ENCODE assay signal across 18 mouse cellular contexts in genomic region chr8:48688706-48689105, GRCm38 (mm10).
A peak's percentile ranks its signal among the peaks of the same experiment; 100 is the strongest.
DNase-seq lines count a peak whose midpoint lies in the region; ATAC-seq and TF ChIP-seq lines count a peak whose summit lies in the region.
"Had no signal": no experiment of that assay in that cellular context is flagged by ENCODE, and none has a peak within 500 bp of the region (broad histone marks: within the 10 kb centered on the region; RNA-seq: fewer than 3 reads in every experiment).

No protein-coding gene starts in this region.

- no peak for TF ChIP-seq CTCF in liver, postnatal 0 days (IDR thresholded peaks at IDR 0.05; ENCODE audit: low read depth)

- H3K27me3 ChIP-seq in liver, postnatal 0 days (ENCODE audit: insufficient read depth, low read length) = no peaks in the 10 kb centered on the region
- no peaks in the 10 kb centered on the region for H3K27me3 ChIP-seq in liver, embryonic 12.5 days (replicated peaks)
- H3K27me3 ChIP-seq in intestine, embryonic 15.5 days (replicated peaks) = no peaks in the 10 kb centered on the region
- H3K27me3 ChIP-seq: CH12.LX; embryonic facial prominence, embryonic 12.5 days; forebrain, embryonic 13.5 days; heart, embryonic 15.5 days had no signal

- intact Hi-C loops in heart, postnatal 36 days (cut with DNase I) = no loop called here

- no peak overlapping the region for H3K9ac ChIP-seq in liver, postnatal 0 days (replicated peaks)
- no peak overlapping the region for H3K9ac ChIP-seq in liver, embryonic 12.5 days
- H3K9ac ChIP-seq in intestine, embryonic 15.5 days = no peak overlapping the region
- H3K9ac ChIP-seq: embryonic facial prominence, embryonic 12.5 days; forebrain, embryonic 13.5 days; forebrain, postnatal 0 days; heart, embryonic 15.5 days; hindbrain, embryonic 14.5 days had no signal

- H3K4me2 ChIP-seq in liver, postnatal 0 days (ENCODE audit: low read depth, low read length) = no peak overlapping the region; the same call in 1 of the 2 replicates
- no peak overlapping the region for H3K4me2 ChIP-seq in liver, embryonic 12.5 days
- no peak overlapping the region for H3K4me2 ChIP-seq in intestine, embryonic 15.5 days (replicated peaks)
- H3K4me2 ChIP-seq: embryonic facial prominence, embryonic 12.5 days; forebrain, embryonic 13.5 days; heart, embryonic 11.5 days; heart, embryonic 15.5 days; hindbrain, embryonic 14.5 days had no signal

- no peak for TF ChIP-seq EP300 in liver, postnatal 0 days (IDR thresholded peaks at IDR 0.05; ENCODE audit: low read depth)

- no peak; the same call in 1 of the 2 replicates for ATAC-seq in liver, postnatal 0 days
- ATAC-seq in liver, embryonic 12.5 days = no peak
- ATAC-seq in intestine, embryonic 15.5 days = peak; percentile 58
- ATAC-seq: forebrain, embryonic 13.5 days; forebrain, postnatal 0 days had no signal

- H3K27ac ChIP-seq in liver, postnatal 0 days (ENCODE audit: low read depth) = peak overlapping the region; percentile 49
- no peak overlapping the region for H3K27ac ChIP-seq in liver, embryonic 12.5 days
- no peak overlapping the region; the same call in 1 of the 2 replicates for H3K27ac ChIP-seq in intestine, embryonic 15.5 days
- H3K27ac ChIP-seq: embryonic facial prominence, embryonic 12.5 days; forebrain, embryonic 13.5 days; heart, embryonic 15.5 days; hindbrain, embryonic 10.5 days; hindbrain, embryonic 14.5 days had no signal

- no peaks in the 10 kb centered on the region; the same call in 1 of the 2 replicates for H3K4me1 ChIP-seq in liver, postnatal 0 days (ENCODE audit: insufficient read depth)
- no peaks in the 10 kb centered on the region for H3K4me1 ChIP-seq in liver, embryonic 12.5 days
- H3K4me1 ChIP-seq in intestine, embryonic 15.5 days (replicated peaks) = peaks cover 9% of the 10 kb centered on the region; the same call in 1 of the 2 replicates

- H3K4me3 ChIP-seq in liver, postnatal 0 days (ENCODE audit: low read depth, low read length) = no peak overlapping the region
- H3K4me3 ChIP-seq in liver, embryonic 12.5 days = no peak overlapping the region
- no peak overlapping the region for H3K4me3 ChIP-seq in intestine, embryonic 15.5 days (replicated peaks)
- H3K4me3 ChIP-seq: embryonic facial prominence, embryonic 12.5 days; forebrain, embryonic 13.5 days; heart, embryonic 15.5 days; hindbrain, embryonic 10.5 days had no signal

- DNase-seq in heart, adult 11 months = peak; percentile 59
- DNase-seq in heart, postnatal 36 days = no peak
- no peak for DNase-seq in liver, postnatal 0 days
- no peak for DNase-seq in Muller cell, postnatal 12 days (ENCODE audit: inconsistent ontology term)
- no peak for DNase-seq in heart, adult 9 months (ENCODE audit: low spot score in 2 of 2)
- DNase-seq: cerebellum, adult 2 months; cerebellum, postnatal 10 days; forebrain, postnatal 0 days; heart, postnatal 14 days had no signal

- H3K36me3 ChIP-seq in liver, postnatal 0 days (replicated peaks; ENCODE audit: insufficient read depth, low read length) = no peaks in the 10 kb centered on the region
- H3K36me3 ChIP-seq in liver, embryonic 12.5 days = no peaks in the 10 kb centered on the region
- no peaks in the 10 kb centered on the region for H3K36me3 ChIP-seq in intestine, embryonic 15.5 days
- H3K36me3 ChIP-seq: embryonic facial prominence, embryonic 12.5 days; heart, embryonic 15.5 days; hindbrain, embryonic 10.5 days had no signal

- no peaks in the 10 kb centered on the region for H3K9me3 ChIP-seq in liver, postnatal 0 days (ENCODE audit: low read length)
- no peaks in the 10 kb centered on the region for H3K9me3 ChIP-seq in liver, embryonic 12.5 days (replicated peaks)
- H3K9me3 ChIP-seq in intestine, embryonic 15.5 days = no peaks in the 10 kb centered on the region
- H3K9me3 ChIP-seq: embryonic facial prominence, embryonic 12.5 days; forebrain, embryonic 13.5 days; heart, embryonic 15.5 days; hindbrain, embryonic 10.5 days had no signal

- WGBS in liver, postnatal 0 days (ENCODE audit: insufficient replicate concordance) = 68% methylated on average over 4 of the region's 4 CpGs
- WGBS in liver, embryonic 12.5 days (ENCODE audit: insufficient replicate concordance) = 67% methylated on average over 4 of the region's 4 CpGs
- WGBS in intestine, embryonic 15.5 days = 36% methylated on average over 4 of the region's 4 CpGs
